Mouse (Mus musculus) olfactory bulb, adult 2 months (tissue): ENCODE results near the gene Dohh. TPM values are rescaled to one million over a fixed set of nuclear protein-coding genes. Genes with fewer than 3 reads are reported as not detected.

ENCODE experiments used
- H3K27ac ChIP-seq: fragments of 200-500 bp; 2 replicates; pipeline ENCODE4 v1.5.1; 2012; ENCODE audit warnings: low read depth, low read length; ENCODE audit not compliant: insufficient read depth
- H3K4me1 ChIP-seq: fragments of 200-500 bp; 2 replicates; pipeline ENCODE4 v1.6.1; 2012; ENCODE audit warnings: low read length; ENCODE audit not compliant: control insufficient read depth, insufficient read depth
- H3K4me3 ChIP-seq: fragments of 200-500 bp; 2 replicates; pipeline ENCODE4 v1.5.1; 2012; ENCODE audit warnings: mild to moderate bottlenecking, low read depth, low read length, moderate library complexity; ENCODE audit not compliant: insufficient read depth
- CTCF ChIP-seq: fragments of 200-500 bp; IDR thresholded peaks from 2 replicates; pipeline ENCODE4 v1.5.1; 2012; ENCODE audit warnings: low read depth, mild to moderate bottlenecking, low read length, moderate library complexity; ENCODE audit not compliant: insufficient read depth
- POLR2A ChIP-seq: fragments of 200-500 bp; IDR thresholded peaks from 2 replicates; pipeline ENCODE4 v1.6.1; 2012; ENCODE audit warnings: mild to moderate bottlenecking, low read depth, low read length, moderate library complexity; ENCODE audit not compliant: insufficient read depth
- WGBS: fragments of 180-500 bp; shearing (Covaris S2); methylation state at CpG from one replicate; pipeline ENCODE4 v1.1.7; 2018; 5-methylcytosine and 5-hydroxymethylcytosine counted together
- polyA plus RNA-seq: library from polyadenylated mRNA; stranded (reverse); fragments of >200 nt; gene quantifications from 2 replicates; pipeline ENCODE4 v1.2.4, GENCODE M21; 2012; ENCODE audit warnings: low replicate concordance; ENCODE audit not compliant: missing spikeins, insufficient read depth, insufficient read length

The Dohh gene
- polyA plus RNA-seq, 1 experiment = not detected

- Histone ChIP-seq H3K4me1 (peaks cover 20% of the 10 kb centered on the region), H3K4me3 (peak overlapping the region; percentile 91), H3K27ac (no peak overlapping the region)
- TF ChIP-seq CTCF (no peak), POLR2A (no peak)
- under 1% methylated on average over 46 of the region's 46 CpGs for WGBS
These were observed 5.6 kb upstream of the Dohh start for GRCm38 (mm10) chr10:81378553-81379182.

DNA sequence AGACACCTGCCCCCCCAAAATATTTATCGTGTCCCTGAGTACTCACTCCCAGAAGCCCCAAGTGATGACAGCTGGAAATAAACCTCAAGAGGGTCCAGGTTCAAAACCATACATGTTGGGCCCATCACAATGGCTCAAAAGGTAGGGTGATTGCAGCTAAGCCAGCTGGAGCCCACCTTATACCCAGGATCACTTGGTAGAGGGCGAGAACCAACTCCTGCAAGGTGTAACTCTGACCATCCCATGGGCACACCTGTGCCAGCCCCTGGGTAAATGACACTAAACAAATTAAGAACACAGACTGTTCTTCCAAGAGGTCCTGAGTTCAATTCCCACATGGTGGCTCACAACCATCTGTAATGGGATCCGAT is 5.1 kb upstream of the Dohh start:
- H3K4me3 ChIP-seq = peak overlapping the region; percentile 91; the same call in 1 of the 2 replicates
- TF ChIP-seq CTCF = no peak
- TF ChIP-seq POLR2A = no peak
- 55% methylated on average over 3 of the region's 3 CpGs for WGBS
- no peak overlapping the region for H3K27ac ChIP-seq
- peaks cover 20% of the 10 kb centered on the region for H3K4me1 ChIP-seq

- Histone ChIP-seq H3K4me1 (peaks cover 20% of the 10 kb centered on the region), H3K4me3 (no peak overlapping the region), H3K27ac (no peak overlapping the region)
- 89% methylated on average over 6 of the region's 6 CpGs for WGBS
- TF ChIP-seq CTCF = no peak
- TF ChIP-seq POLR2A = no peak
These were observed 4.3 kb upstream of the Dohh start for GRCm38 (mm10) chr10:81379809-81380378.

GRCm38 (mm10) chr10:81382039-81382438 is 2.2 kb upstream of the Dohh start:
- WGBS = 90% methylated on average over 5 of the region's 5 CpGs
- Histone ChIP-seq H3K27ac (no peak overlapping the region), H3K4me3 (no peak overlapping the region), H3K4me1 (peaks cover 23% of the 10 kb centered on the region)
- TF ChIP-seq CTCF = no peak
- TF ChIP-seq POLR2A = no peak

GRCm38 (mm10) chr10:81384605-81384982 is 366 bp downstream of the Dohh start:
- WGBS = under 1% methylated on average over 19 of the region's 19 CpGs
- Histone ChIP-seq H3K4me1 (peaks cover 16% of the 10 kb centered on the region), H3K4me3 (peak overlapping the region; percentile 63), H3K27ac (no peak overlapping the region)
- TF ChIP-seq POLR2A = no peak
- no peak for TF ChIP-seq CTCF

DNA sequence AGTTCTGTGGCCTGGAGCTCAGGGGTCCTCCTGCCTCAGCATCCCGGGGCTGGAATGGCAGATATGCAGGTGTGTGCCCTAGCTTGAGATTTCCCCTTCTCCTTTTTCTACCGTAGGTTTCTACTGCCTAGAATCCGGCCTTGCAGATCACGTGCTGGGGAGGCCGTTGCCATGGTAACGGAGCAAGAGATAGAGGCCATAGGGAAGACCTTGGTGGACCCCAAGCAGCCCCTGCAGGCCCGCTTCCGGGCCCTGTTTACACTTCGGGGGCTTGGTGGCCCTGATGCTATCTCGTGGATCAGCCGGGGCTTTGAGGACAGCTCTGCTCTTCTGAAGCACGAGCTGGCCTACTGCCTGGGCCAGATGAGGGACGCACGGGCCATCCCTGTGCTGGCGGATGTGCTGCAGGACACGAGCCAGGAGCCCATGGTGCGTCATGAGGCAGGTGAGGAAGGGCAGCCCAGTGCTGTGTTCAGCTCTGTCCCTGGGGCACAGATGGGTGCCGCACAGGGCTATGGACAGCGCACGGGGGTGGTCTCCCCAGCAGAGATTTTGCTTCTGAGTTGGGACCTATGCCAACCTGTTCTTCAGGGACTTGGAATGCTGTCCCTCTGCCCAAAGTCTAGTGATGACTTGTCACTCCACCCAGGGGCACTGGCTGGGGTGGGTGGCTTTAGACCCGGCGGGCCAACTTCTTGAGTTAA is 1.5 kb downstream of the Dohh start:
- peak overlapping the region; percentile 63; the same call in 1 of the 2 replicates for H3K4me3 ChIP-seq
- H3K27ac ChIP-seq = no peak overlapping the region
- H3K4me1 ChIP-seq = peaks cover 16% of the 10 kb centered on the region
- WGBS = 76% methylated on average over 22 of the region's 22 CpGs
- TF ChIP-seq CTCF (no peak), POLR2A (no peak)

GRCm38 (mm10) chr10:81387716-81388115 is 3.5 kb downstream of the Dohh start:
- 94% methylated on average over 20 of the region's 20 CpGs for WGBS

DNA sequence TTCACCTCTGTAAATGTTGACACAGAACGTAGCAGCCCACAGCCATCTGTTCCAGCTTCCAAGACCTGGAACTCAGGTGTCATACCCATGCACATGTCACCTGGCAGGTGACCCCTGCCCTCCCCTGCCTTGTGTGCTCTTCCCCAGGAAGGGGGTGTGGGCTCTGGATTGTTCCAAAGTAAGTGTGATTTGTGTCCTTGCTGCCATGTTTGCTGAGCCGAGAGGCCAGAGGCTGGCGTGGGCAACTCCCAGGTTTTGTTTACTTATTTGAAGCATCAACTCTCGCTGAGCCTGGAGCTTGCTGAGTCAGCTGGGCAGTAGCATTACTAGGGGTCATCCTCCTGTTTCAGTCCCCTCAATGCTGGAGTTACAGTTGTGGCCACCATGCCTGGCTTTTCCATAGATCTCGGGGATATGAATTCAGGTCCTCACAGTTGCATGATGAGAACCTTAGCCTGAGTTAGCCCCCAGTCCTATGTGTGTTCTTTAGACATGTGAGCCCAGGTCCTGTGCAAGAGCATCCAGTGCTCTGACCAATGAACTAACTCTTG is 4.4 kb downstream of the Dohh start, which contains the start of gene Gm48552:
TSS of gene Gm48552 (plus strand) at position 501 of the 551 bp plus-strand sequence.
- no peak within 1 kb of the TSS for H3K27ac ChIP-seq
- H3K4me3 ChIP-seq = no peak within 1 kb of the TSS
- 75% methylated on average over 5 of the region's 5 CpGs for WGBS
- TF ChIP-seq CTCF (no peak), POLR2A (no peak)
- H3K4me1 ChIP-seq = peaks cover 22% of the 10 kb centered on the region

More at GRCm38 (mm10) chr10:81387716-81388115, 3.5 kb downstream of the Dohh start:
- H3K27ac ChIP-seq = no peak overlapping the region
- peaks cover 16% of the 10 kb centered on the region for H3K4me1 ChIP-seq
- H3K4me3 ChIP-seq = no peak overlapping the region
- TF ChIP-seq POLR2A (no peak), CTCF (no peak)

- WGBS = 47% methylated on average over 3 of the region's 3 CpGs
- TF ChIP-seq POLR2A (no peak), CTCF (no peak)
- H3K4me3 ChIP-seq = no peak overlapping the region
- peaks cover 26% of the 10 kb centered on the region for H3K4me1 ChIP-seq
- H3K27ac ChIP-seq = no peak overlapping the region
These were observed 5.1 kb downstream of the Dohh start for GRCm38 (mm10) chr10:81389373-81389772.
